ENCODE assay signal across 22 mouse cellular contexts in genomic region chr10:25519954-25520353, GRCm38 (mm10). TPM values are rescaled to one million over a fixed set of nuclear protein-coding genes. Genes with fewer than 3 reads are reported as not detected.
DNase-seq lines count a peak whose midpoint lies in the region; ATAC-seq and TF ChIP-seq lines count a peak whose summit lies in the region.
"Had no signal": no experiment of that assay in that cellular context is flagged by ENCODE, and none has a peak within 500 bp of the region (broad histone marks: within the 10 kb centered on the region; RNA-seq: fewer than 3 reads in every experiment).

No protein-coding gene starts in this region.

- no peak overlapping the region for H3K9ac ChIP-seq in heart, postnatal 0 days (replicated peaks; ENCODE audit: low read depth, low read length)
- no peak overlapping the region for H3K9ac ChIP-seq in intestine, postnatal 0 days (ENCODE audit: low read depth, low read length)
- H3K9ac ChIP-seq: limb, embryonic 13.5 days had no signal

- DNase-seq in heart, postnatal 0 days (ENCODE audit: low spot score) = no peak
- no peak for DNase-seq in heart, adult 8-10 months (ENCODE audit: low spot score)
- peak; percentile 81 for DNase-seq in retina, postnatal 1 day
- no peak for DNase-seq in urinary bladder, postnatal 36 days (ENCODE audit: low spot score in 2 of 2)
- DNase-seq in left cerebral cortex, postnatal 4 days = no peak
- no peak for DNase-seq in gastrocnemius, adult 2 months
- DNase-seq: cerebellum, postnatal 36 days; gastrocnemius, postnatal 10 days; layer of hippocampus, adult 9-11 months; midbrain, embryonic 14.5 days had no signal

- H3K36me3 ChIP-seq in heart, postnatal 0 days (replicated peaks; ENCODE audit: control insufficient read depth, insufficient read depth, low read length) = peaks cover 43% of the 10 kb centered on the region
- H3K36me3 ChIP-seq in intestine, postnatal 0 days (ENCODE audit: control insufficient read depth, insufficient read depth) = peaks cover 3% of the 10 kb centered on the region; the same call in 1 of the 2 replicates

- H3K27ac ChIP-seq in heart, postnatal 0 days (ENCODE audit: low read depth) = peak overlapping the region; percentile 30
- 0 out of 2 replicates have a peak overlapping the region, but pooled peaks have one; percentile 21 for H3K27ac ChIP-seq in brown adipose tissue, adult 24 weeks (replicated peaks; ENCODE audit: low read depth, low read length)
- H3K27ac ChIP-seq in intestine, postnatal 0 days (ENCODE audit: low read depth, low read length) = peak overlapping the region; percentile 75
- no peak overlapping the region for H3K27ac ChIP-seq in gastrocnemius, adult 2 months
- H3K27ac ChIP-seq: heart, embryonic 10.5 days; hindbrain, embryonic 10.5 days; kidney, postnatal 0 days; limb, embryonic 13.5 days had no signal

- intact Hi-C loops in left cerebral cortex, postnatal 4 days (cut with DNase I) = no loop called here
- intact Hi-C loops in gastrocnemius, adult 2 months (cut with DNase I) = no loop called here

- H3K4me1 ChIP-seq in heart, postnatal 0 days (ENCODE audit: control insufficient read depth, insufficient read depth) = no peaks in the 10 kb centered on the region
- 0 out of 2 replicates have a peak, but pooled peaks cover 3% of the 10 kb centered on the region for H3K4me1 ChIP-seq in brown adipose tissue, adult 24 weeks (ENCODE audit: control insufficient read depth, insufficient read depth, insufficient read length, low read length)
- 0 out of 2 replicates have a peak, but pooled peaks cover 4% of the 10 kb centered on the region for H3K4me1 ChIP-seq in intestine, postnatal 0 days (replicated peaks; ENCODE audit: control insufficient read depth, insufficient read depth, low read length)
- H3K4me1 ChIP-seq: heart, embryonic 10.5 days; hindbrain, embryonic 10.5 days; limb, embryonic 13.5 days had no signal

- H3K27me3 ChIP-seq in heart, postnatal 0 days (ENCODE audit: control insufficient read depth, insufficient read depth, low read length) = no peaks in the 10 kb centered on the region
- H3K27me3 ChIP-seq in intestine, postnatal 0 days (replicated peaks; ENCODE audit: control insufficient read depth, insufficient read depth, low read length) = no peaks in the 10 kb centered on the region
- H3K27me3 ChIP-seq: limb, embryonic 13.5 days had no signal

- H3K4me2 ChIP-seq in heart, postnatal 0 days (ENCODE audit: low read depth, low read length) = no peak overlapping the region
- no peak overlapping the region for H3K4me2 ChIP-seq in intestine, postnatal 0 days (replicated peaks; ENCODE audit: low read depth)
- H3K4me2 ChIP-seq: limb, embryonic 13.5 days had no signal

- TF ChIP-seq CTCF in heart, postnatal 0 days (IDR thresholded peaks at IDR 0.05; ENCODE audit: low read depth) = no peak
- TF ChIP-seq CTCF in intestine, postnatal 0 days (IDR thresholded peaks at IDR 0.05; ENCODE audit: low read depth) = no peak
- no peak for TF ChIP-seq CTCF in gastrocnemius, adult 2 months (IDR thresholded peaks at IDR 0.05)

- H3K4me3 ChIP-seq in heart, postnatal 0 days (ENCODE audit: low read depth, low read length) = no peak overlapping the region
- H3K4me3 ChIP-seq in brown adipose tissue, adult 24 weeks (ENCODE audit: insufficient read depth, low read depth, low read length) = no peak overlapping the region
- no peak overlapping the region for H3K4me3 ChIP-seq in intestine, postnatal 0 days (ENCODE audit: low read depth, low read length)
- no peak overlapping the region for H3K4me3 ChIP-seq in gastrocnemius, adult 2 months
- H3K4me3 ChIP-seq: heart, embryonic 10.5 days; hindbrain, embryonic 10.5 days; limb, embryonic 13.5 days had no signal

- H3K9me3 ChIP-seq in heart, postnatal 0 days (replicated peaks; ENCODE audit: control insufficient read depth, low read length) = no peaks in the 10 kb centered on the region
- no peaks in the 10 kb centered on the region for H3K9me3 ChIP-seq in intestine, postnatal 0 days (ENCODE audit: control insufficient read depth)
- H3K9me3 ChIP-seq: heart, embryonic 10.5 days; hindbrain, embryonic 10.5 days; limb, embryonic 13.5 days had no signal

- WGBS in heart, postnatal 0 days = 55% methylated on average over 3 of the region's 3 CpGs
- 27% methylated on average over 3 of the region's 3 CpGs for WGBS in intestine, postnatal 0 days

- no peak for TF ChIP-seq EP300 in heart, postnatal 0 days (IDR thresholded peaks at IDR 0.05; ENCODE audit: low read depth)

- ATAC-seq in heart, postnatal 0 days (ENCODE audit: insufficient read depth, low read depth) = peak; percentile 44; the same call in 1 of the 2 replicates
- ATAC-seq in intestine, postnatal 0 days = peak; percentile 98

RNA-seq across cellular contexts. Expression of gene Smlr1, which starts 16.1 kb away (rescaled TPM):
- not detected in 2 replicates for total RNA-seq in heart, postnatal 0 days (2014; rRNA removed; ENCODE audit: low replicate concordance)
- not detected in 2 replicates for polyA plus RNA-seq in heart, postnatal 0 days (2015; fragmentation: Nextera tagmentation; extraction: Ambion mirVana)
- total RNA-seq in heart, adult 8-10 months (2022) = not detected
- not detected in 2 replicates for polyA plus RNA-seq in brown adipose tissue, adult 24 weeks (2012; ENCODE audit: insufficient read depth, insufficient read length, missing spikeins)
- 166 and 172 TPM in 2 replicates for polyA plus RNA-seq in intestine, postnatal 0 days (2015; fragmentation: Nextera tagmentation; extraction: Ambion mirVana)
- not detected for total RNA-seq in left cerebral cortex, postnatal 4 days (2021)
- total RNA-seq in gastrocnemius, adult 2 months (2021) = not detected
- total RNA-seq: gastrocnemius, postnatal 10 days; megakaryocyte progenitor cell, adult 5-6 weeks; neutrophil, adult 5-6 weeks had no signal
- polyA plus RNA-seq: C2C12; embryonic facial prominence, embryonic 11.5 days; heart, embryonic 10.5 days; hindbrain, embryonic 10.5 days; limb, embryonic 13.5 days; lung, postnatal 0 days; midbrain, embryonic 14.5 days; thymus, postnatal 0 days had no signal
